Mouse (Mus musculus) splenic B cell, adult 2 months (primary cell): ENCODE measurements around the gene Nfic.
A peak's percentile ranks its signal among the peaks of the same experiment; 100 is the strongest.

Experiments used
- DNase-seq: peaks from one replicate; pipeline ENCODE4 v3.0.0-alpha.2; 2011; ENCODE audit warnings: low read depth, low spot score
- H3K27me3 ChIP-seq: 2 replicates; pipeline ENCODE4 v1.6.1; 2012; ENCODE audit warnings: mild to moderate bottlenecking, low read length, moderate library complexity, mixed read lengths; ENCODE audit not compliant: control insufficient read depth, poor library complexity, insufficient read depth, severe bottlenecking
- H3K36me3 ChIP-seq: 2 replicates; pipeline ENCODE4 v1.6.1; 2012; ENCODE audit warnings: mild to moderate bottlenecking, low read length, moderate library complexity, mixed read lengths; ENCODE audit not compliant: control insufficient read depth, poor library complexity, insufficient read depth, severe bottlenecking

The Nfic gene

DNA sequence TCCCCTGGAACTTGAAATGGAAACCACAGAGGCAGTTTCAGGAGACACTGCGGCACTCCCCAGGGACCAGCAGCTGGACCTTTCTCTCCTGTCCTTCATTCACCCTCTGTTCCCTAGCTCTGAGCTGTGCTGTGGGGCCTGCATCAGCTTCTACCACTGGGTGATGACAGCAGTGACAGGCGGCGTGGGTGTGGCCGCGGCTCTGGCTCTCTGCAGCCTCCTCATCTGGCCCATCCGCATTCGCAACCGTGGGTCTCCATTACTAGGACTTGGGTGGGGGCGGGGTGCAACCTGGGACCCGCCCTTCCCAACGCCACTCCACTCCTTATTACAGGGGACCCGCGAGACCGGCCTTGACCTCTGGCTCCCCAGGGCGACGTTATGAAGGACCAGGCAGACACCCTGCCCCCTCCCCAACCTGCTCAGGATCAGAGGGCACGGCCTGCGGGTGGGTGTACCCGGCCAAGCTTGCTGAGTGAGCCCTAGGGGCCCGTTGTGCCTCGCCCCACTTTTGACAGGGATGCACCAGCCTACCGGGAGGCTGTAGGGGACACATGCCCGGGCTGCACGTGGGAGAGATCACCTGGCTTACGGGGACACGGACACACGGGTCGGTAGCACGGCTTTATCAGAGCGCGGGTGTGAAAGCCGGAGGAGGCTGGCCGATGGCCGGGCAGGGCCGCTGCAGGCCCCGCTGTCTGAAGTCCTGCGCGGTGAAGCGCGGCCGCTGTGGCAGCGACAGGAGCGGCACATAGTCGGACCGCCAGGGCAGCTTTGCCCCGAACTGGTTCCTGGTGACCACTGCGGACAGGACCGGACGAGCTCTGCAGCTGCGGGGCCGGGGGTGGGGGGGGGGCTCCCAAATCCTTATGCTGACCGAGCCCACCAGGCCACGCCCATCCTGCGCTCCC, 91.7 kb downstream of the Nfic start:
- Histone ChIP-seq H3K36me3 (peaks cover 7% of the 10 kb centered on the region), H3K27me3 (no peaks in the 10 kb centered on the region)
- DNase-seq, result no peak

DNA sequence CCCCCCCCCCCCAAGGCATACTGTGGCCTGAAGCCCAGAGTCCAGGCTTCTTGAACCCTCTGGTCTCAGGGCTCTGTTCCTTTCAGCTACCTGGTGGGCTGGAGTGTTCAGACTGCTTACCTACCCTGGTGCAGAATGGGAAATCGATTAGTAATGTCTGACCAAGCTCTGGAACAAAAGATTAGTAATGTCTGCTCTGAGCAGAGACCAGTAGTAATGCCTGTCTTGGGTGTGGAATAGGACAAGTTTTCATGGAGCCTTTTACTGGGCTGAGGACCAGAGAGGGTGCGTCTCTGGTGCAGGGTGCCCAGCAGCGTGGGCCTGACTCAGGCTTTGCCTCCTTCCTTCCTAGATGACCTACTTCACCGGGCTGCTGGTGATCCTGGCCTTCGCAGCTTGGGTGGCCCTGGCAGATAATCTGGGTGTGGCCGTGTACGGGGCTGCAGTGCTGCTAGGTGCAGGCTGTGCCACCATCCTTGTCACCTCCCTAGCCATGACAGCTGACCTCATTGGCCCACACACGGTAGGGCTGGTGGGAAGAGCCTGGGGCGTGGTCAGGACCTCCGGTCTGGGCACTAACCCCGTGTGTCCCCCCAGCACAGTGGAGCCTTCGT, 93.0 kb downstream of the Nfic start:
- no peak for DNase-seq
- peaks cover 5% of the 10 kb centered on the region for H3K36me3 ChIP-seq

DNA sequence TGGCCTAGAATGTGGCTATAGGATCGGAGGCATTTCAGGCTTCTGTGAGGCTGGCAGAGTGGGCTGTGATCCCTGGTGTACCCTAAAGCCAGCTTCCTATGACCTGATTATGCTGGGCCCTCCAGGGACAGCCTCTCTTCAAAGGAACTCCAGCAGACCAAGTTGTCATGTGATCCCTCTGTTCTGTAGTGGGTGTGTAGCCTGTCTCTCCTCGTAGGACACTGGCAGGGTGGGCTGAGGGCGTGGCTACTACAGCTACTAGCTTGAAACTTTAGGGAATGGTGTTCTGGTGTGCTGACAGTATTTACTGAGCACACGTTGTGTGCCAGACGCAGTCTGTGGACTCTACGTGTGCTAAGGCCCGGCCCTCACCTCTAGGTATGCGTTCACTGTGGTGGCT, 94.7 kb downstream of the Nfic start:
- Histone ChIP-seq H3K27me3 (no peaks in the 10 kb centered on the region), H3K36me3 (no peaks in the 10 kb centered on the region)
- no peak for DNase-seq

More for the DNA sequence above, 93.0 kb downstream of the Nfic start:
- H3K27me3 ChIP-seq, result no peaks in the 10 kb centered on the region

DNA sequence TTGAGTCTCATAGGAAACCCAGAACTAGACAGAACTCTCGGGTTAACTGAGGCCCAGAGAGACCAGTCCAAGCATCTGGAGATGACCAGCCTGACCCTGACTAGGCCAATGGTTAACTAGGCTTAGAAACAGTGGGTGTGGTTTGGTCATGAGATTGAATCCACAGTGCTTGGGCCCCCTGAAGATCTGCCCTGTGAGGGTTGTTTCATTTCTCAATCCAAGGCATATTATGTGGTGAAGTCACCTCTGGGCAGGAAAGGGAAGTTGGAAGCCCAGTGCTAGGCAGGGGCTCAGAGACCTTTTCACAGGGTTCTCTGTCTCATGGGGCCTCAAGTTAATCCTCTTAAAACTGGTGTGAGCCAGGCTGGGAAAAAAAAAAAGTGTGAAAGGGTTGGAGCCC, 96.6 kb downstream of the Nfic start:
- peak; percentile 35 for DNase-seq
- Histone ChIP-seq H3K27me3 (no peaks in the 10 kb centered on the region), H3K36me3 (no peaks in the 10 kb centered on the region)

DNA sequence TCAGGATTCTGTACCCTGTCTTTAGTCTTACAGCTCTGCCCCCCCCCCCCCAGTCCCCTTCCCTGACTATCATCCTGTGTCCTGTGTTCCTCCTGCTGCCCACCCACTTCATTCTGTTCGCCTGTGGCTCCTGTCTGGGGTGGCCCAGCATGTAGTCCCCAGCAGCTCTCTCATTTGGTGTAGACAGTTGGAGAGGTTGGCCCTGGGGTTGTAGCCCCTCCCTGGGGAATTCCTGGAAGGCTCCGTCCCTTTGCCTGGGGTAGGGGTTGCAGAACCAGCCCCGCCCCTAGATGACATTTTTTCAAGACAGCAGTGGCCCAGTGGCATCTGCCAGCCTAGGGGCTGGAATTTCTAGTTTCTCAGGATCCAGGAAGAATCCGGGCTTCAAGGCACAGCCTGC, 97.2 kb downstream of the Nfic start:
- no peaks in the 10 kb centered on the region for H3K36me3 ChIP-seq

DNA sequence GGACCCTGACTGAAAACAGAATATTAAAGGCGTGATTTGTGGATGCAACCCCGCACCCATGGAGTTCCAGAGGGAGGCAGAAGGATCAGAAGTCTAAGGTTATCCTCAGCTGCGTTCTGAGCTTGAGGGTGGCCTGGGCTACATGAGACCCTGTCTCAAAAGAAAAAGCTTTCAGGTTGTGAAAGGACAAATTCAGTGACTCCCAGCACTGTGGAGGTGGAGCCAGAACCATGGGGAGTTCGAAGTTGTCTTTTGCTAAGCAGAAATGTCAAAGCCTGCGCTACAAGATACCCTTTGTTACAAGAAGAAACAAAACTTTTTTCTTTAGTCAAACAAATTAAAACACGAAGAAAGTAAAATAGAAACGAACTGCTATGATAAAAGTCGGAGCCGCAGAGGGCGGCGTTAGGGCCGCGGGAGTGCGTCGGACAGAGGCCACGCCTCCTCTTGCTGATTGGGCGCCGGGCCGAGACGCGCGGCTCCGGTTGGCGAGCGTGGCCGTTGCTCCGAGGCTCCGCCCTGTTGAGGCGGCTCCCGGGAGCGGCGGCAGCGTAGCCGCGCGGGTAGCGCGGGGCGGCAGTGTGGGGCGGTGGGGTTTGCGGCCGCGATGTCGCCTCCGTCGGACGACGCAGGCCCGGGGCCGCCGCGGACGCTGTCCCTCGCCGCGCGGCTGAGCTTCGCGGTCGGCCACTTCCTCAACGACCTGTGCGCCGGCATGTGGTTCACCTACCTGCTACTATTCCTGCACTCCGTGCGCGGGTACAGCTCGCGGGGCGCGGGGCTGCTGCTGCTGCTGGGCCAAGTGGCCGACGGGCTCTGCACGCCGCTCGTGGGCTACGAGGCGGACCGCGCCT, 98.2 kb downstream of the Nfic start, which contains the start of gene Mfsd12:
Gene Mfsd12 (plus strand): TSS at position 501 of the 854 bp plus-strand sequence.
- no peaks in the 10 kb centered on the region for H3K27me3 ChIP-seq
- peak; percentile 91 for DNase-seq
- H3K36me3 ChIP-seq, result no peaks in the 10 kb centered on the region

More for the DNA sequence above, 97.2 kb downstream of the Nfic start:
- DNase-seq, result no peak
- H3K27me3 ChIP-seq, result no peaks in the 10 kb centered on the region

DNA sequence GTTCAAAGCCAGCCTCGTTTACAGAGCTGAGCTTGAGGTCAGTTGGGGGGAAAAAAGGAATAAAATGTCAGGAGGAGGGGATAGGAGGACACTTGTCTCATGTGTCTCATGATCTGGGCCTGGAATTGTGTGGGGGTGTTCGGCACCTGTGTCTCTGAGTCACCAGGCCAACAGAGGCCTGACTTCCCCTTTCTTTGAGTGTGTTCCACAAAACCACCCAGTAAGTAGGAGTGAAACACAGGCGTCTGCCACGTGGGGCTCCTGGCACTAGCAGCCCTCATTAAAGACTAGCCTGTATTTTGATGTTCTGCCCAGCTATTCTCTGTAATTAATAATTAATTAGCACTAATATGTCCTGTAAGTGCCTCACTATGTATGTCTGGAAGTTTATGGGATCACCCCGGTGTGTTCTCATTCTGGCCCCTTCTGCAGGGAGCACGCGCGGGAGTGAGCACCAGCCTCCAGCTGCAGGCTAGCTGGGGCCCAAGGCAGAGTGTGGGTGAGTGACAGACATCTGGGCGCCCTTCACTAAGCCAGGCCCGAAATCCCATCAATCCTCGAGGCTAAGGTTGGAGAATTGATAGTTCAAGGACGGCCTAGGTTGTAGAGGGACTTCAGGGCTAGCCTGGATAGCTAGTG, 99.0 kb downstream of the Nfic start:
- H3K36me3 ChIP-seq, result no peaks in the 10 kb centered on the region
- peak; percentile 80 for DNase-seq

DNA sequence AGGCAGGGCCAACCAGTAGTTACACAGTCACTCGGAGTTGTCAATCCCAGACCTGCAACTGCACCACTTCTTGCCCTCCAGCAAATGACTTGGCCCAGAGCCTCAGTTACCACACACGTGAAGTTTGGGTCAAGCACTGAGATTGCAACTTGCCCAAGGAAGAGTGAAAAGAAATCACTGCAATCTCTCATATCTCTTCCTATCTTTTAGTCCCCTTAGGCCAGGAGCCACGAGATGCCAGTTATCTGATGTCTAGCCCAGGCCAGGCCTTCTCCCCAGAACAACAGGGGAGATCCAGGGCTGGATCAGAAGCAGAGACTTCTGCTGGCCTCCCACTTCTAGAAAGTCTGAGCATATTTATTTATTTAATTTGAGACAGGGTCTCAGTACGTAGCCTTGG, 99.9 kb downstream of the Nfic start:
- H3K36me3 ChIP-seq, result no peaks in the 10 kb centered on the region
- H3K27me3 ChIP-seq, result no peaks in the 10 kb centered on the region
- no peak for DNase-seq

More for the DNA sequence above, 99.0 kb downstream of the Nfic start:
- H3K27me3 ChIP-seq, result no peaks in the 10 kb centered on the region

DNA sequence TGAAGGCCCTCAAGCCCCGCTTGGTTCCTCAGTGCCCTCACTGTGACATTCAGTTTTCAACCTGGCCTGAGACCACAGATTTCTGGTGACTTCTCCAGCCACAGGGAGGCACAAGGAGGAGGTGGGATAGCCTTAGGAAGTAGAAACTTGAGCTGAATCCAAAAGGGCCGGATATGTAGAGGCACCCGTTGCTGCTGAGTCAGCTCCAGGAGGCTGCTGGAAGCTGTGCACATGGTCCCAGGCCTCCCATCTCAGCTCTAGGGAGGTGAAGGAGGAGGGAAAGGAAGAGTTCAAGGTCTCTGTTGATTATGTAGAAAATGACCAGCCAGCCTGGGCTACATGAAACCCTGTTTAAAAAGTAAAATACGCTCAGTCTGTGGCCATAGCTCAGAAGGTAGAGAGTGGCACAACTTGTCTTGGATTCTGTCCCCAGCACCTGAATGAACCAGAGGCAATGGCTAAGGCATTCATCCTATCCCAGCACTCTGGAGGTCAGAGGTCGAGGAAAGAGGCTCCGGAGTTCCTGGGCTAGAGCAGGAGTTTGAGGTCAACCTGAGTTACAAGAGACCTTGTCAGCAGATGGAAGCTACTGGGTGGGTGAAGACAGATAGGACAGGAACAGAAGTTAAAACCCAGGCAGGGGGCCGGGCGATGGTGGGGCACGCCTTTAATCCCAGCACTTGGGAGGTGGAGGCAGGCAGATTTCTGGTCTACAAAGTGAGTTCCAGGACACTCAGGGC, 100.5 kb downstream of the Nfic start:
- no peak for DNase-seq
- H3K36me3 ChIP-seq, result no peaks in the 10 kb centered on the region

DNA sequence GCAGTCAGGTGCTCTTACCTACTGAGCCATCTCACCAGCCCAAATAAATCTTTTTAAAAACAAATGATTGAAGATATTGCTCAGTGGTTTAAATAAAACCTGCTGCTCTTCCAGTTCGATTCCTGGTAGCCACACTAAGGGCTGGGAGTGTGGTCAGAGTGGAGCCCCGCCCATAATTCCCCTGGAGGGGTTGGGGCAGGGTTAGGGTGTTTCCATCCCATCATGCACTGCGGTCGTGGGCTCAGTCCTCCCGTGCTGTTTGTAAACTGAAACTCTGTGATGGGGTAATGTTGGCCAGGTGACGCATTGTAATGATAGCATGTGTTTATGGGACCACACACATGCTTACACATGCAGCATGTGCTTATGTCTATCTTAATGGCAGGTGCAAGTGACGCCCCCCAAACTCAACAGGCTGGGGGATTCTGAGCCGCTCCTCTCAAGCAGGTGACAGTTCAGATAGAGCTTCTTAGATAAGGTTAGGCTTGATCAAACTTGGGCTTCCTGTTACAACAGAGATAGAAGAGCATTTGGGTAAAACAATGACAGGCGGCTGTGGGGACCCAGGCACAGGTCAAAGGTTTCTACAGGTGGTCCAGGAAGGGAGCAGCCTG, 103.7 kb downstream of the Nfic start:
- H3K27me3 ChIP-seq, result no peaks in the 10 kb centered on the region
- DNase-seq, result peak; percentile 59
- H3K36me3 ChIP-seq, result no peaks in the 10 kb centered on the region; the same call in 1 of the 2 replicates

More for the DNA sequence above, 100.5 kb downstream of the Nfic start:
- H3K27me3 ChIP-seq, result no peaks in the 10 kb centered on the region

DNA sequence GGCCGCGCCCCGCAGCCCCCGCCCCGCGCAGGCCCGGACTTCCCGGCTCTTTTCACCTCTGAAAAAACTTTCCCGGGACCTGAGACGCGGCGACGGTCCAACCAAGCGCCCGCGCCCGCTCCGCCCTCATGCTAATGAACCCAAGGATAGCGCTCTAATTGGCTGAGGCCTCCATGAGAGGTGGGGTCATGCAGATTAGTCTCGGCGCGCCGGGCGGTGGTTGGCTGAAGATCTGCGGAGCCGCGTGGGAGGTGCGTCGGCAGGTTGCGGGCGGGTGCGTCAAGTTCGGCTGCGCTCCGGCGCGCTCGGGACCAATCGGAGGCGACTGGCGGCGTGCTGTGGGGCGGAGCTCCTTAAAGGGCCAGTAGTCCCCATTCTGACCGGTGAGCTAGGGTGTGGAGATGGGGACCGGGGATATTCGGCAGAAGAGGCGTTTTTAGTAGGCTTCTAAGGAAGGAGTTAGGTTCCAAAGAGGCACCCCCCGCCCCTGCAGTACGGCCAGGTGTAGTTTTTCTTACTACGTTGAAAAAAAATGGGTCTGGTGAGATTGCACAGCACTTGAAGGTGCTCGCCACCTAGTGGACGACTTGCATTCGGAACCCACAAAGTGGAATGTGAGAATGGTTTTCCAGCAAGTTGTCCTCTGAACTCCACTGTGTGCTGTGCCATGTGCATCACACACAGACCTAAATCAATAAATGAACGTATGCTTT, 104.9 kb downstream of the Nfic start, which contains the start of gene Hmg20b:
Gene Hmg20b (minus strand): TSS at position 130 of the 713 bp plus-strand sequence.
- H3K36me3 ChIP-seq, result no peaks in the 10 kb centered on the region; the same call in 1 of the 2 replicates
- peak; percentile 99 for DNase-seq
- no peaks in the 10 kb centered on the region for H3K27me3 ChIP-seq

DNA sequence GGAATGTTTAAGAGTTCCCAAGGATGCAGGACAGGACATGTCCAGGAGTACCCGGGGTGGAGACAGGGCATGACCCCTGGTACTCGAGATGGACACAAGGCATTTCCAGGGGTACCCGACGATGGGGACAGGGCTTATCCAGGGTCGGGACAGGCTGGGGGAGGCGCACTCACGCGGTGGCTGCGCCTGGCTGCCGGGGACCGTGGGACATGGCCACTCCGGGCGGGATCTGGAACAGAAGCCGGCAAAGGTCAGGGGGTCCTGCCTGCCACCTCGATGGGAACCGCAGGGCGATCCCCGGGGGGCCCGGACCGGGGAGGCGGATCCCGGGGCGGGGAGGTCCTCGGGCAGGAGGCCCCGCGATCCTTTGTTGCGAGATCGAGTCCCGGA, 105.5 kb downstream of the Nfic start:
- no peak for DNase-seq
- Histone ChIP-seq H3K27me3 (no peaks in the 10 kb centered on the region), H3K36me3 (no peaks in the 10 kb centered on the region; the same call in 1 of the 2 replicates)

DNA sequence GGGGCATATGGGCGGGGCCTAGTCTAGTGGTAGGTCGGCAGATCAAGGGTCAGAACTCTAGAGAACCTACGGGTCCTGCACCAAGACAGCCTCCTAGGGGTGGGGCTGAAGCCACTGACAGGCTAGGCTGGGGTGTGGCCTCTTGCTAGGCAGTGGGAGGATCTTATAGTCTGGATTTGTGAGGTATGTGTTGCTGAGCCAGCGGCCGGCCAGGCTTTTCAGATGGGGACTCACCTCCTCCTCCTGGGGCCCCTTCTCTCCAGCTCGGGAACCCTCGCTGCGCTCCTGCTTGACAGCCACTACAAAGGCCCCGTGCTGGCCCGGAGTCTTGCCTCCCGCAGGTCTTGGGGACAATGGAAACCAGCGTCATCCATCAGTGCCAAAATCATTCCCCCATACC, 106.3 kb downstream of the Nfic start:
- Histone ChIP-seq H3K27me3 (no peaks in the 10 kb centered on the region), H3K36me3 (no peaks in the 10 kb centered on the region; the same call in 1 of the 2 replicates)
- DNase-seq, result peak; percentile 38
